Mouse (Mus musculus) left cerebral cortex, postnatal 14 days (tissue): ENCODE measurements around the gene Spta1. TPM values are rescaled to one million over a fixed set of nuclear protein-coding genes. Genes with fewer than 3 reads are reported as not detected.

Experiments used
- DNase-seq, 2 experiments: peaks; one replicate each; pipeline ENCODE4 v3.0.0; 2021 to 2022; ENCODE audit warnings: low spot score in 2 of 2, mixed read lengths in 1 of 2
- intact Hi-C: fragments of 180-260 bp; cut with DNase I; formaldehyde crosslinking; loops from one replicate; pipeline ENCODE4 v1.15.1; 2025
- long read RNA-seq, 2 experiments: library from polyadenylated mRNA; stranded (forward); transcript quantifications; one replicate each; pipeline ENCODE4 v2.0.0; 2021
- total RNA-seq, 2 experiments: library from RNA; stranded (reverse); gene quantifications; 2 replicates each; pipeline ENCODE4 v1.2.3; 2021

The Spta1 gene
- under 1 TPM; 0.19 to 0.24 TPM for total RNA-seq
- long read RNA-seq, experiment 1, result 0 reads
- long read RNA-seq, experiment 2, result 0 reads

DNA sequence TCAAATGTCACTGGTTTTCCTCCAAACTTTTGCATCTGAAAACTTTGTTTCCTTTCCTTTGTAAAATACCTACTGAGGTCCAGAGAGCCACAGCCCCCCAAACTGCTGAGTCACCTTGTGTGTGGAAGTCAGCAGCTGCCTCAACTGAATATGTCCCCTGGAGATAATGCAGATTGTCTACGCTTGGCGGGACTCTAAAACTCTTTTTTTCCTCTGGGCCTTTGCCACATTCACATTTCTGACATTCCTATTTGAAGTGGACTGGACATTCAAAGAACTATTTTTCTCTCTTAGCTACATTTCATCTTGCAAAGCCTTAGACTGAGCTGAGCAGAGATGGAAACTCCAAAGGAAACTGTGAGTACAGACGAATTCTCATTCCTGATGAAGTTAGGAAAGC lies at the start of gene Spta1:
Gene Spta1, plus strand, starts transcription at position 172 of the 400 bp plus-strand sequence.
- DNase-seq, result no peak
- intact Hi-C loops, result no loop called here

DNA sequence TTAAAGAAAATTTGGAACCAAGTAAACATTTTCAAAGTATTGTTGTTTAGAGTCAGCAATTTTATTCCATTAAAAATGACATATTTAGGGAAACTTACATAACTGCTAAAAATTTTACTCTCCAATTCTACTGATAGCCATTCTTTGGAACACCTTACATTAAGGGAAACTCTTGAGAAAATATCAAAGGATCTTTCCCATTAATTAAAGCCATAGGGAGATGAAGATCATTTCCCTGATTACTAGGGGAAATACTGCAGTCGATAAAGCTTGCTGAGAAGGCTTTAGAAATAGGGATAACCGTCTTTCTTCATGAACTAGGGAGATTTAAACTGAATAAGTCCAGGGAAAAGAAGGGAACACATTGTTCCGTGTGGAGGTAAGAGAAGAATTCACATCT lies 41.4 kb upstream of the Spta1 start, which contains the start of gene Olfr424:
Gene Olfr424, plus strand, starts transcription at position 301 of the 400 bp plus-strand sequence.
- no peak for DNase-seq
- intact Hi-C loops, result no loop called here

DNA sequence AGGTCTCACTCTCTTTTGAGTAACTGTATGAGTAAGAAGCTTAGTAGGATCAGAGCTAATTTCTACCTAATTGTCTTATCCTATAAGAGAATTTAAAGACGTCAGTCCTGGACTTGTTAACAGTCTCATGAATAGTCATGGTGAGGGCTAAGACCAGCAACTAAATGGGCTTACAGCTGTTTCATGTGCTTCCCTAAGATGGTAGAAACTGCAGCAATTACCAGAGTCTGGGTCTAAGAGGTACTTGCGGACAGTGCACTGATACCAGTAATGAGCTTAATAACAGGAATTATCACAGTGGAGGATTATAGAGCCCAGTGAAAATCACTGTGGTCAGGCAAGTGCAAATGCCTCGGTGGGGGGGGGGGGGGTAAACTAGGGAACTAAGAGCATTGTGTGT lies 40.6 kb upstream of the Spta1 start:
- intact Hi-C loops, result no loop called here

DNA sequence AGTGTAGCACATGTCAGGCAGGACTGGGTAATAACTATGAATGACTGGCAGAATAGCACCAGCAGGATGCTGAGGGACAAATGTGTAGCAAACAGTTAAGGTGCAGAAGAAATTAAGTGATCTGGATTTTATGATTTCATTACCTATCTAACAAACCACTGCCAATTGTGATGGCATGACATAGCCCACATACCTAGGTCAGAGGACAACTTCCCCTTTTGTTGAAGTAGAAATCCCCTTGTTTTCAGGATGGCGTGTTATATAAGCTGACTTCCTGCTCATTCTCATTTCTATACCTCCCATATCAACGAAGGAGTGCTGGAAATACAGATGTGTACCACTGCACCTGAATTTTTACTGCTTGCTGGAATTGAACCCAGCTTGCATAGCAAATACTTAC lies 31.2 kb upstream of the Spta1 start:
- intact Hi-C loops, result no loop called here
- no peak for DNase-seq

More for the DNA sequence above, 40.6 kb upstream of the Spta1 start:
- no peak for DNase-seq

DNA sequence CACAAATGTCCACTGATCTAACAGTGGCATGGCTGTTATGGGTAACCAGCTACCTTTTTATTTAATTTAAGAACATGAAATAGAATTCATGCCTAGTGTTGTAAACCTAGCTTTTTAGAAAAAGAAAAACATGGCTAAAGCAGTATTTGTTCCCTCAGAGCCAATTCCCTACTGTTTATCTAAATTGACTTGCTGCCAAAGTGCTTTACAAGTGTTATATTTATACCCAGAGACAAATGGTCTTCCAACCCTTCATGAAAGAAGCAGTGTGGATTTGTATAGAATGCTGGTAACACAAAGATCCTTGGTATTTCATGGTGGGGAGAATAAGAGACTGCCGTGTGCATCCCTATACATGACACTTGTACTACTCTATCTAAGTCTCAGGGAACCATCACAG lies 25.9 kb upstream of the Spta1 start:
- intact Hi-C loops, result no loop called here
- DNase-seq, result peak in 1 of 2 experiments; percentile 3

DNA sequence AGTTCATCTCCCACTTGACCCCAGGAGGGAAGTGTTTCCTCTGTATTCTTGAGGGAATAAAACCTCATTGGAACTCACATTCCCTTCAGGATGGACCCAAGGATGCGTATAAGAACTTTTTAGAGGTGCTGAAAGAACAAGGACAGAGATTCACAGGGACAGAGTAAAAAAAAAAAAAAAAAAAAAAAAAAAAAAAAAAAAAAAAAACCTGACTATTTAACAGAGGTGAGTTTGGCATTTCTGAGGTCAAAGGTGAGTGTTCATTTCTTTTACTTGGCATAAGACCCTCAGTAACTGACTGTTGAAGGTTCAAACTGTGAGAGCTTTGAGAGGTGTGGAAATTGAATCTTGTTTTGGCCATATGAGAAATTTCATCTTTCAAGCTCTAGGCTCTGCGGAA lies 23.3 kb upstream of the Spta1 start:
- intact Hi-C loops, result no loop called here
- DNase-seq, result no peak

DNA sequence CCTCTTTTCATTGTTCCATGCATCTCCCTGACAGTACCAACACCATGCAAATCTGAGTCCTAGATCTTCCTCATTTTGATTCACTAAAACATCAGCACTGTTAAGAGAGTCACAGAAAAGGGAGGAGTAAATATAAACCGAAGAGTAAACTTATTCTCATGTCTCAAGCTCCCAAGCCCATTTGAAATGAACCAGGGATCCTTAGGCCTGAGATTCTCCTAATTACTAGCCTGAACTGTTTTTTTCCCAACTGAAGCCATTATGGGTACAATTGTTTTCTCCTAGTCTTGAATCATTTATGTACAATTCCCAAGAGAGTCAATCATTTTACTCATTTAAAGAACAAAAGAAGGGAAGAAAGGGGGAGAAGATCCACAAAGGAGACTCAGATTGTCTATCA lies 17.2 kb upstream of the Spta1 start, which contains the start of gene Olfr420:
Gene Olfr420, plus strand, starts transcription at position 301 of the 400 bp plus-strand sequence.
- intact Hi-C loops, result no loop called here
- DNase-seq, result no peak

DNA sequence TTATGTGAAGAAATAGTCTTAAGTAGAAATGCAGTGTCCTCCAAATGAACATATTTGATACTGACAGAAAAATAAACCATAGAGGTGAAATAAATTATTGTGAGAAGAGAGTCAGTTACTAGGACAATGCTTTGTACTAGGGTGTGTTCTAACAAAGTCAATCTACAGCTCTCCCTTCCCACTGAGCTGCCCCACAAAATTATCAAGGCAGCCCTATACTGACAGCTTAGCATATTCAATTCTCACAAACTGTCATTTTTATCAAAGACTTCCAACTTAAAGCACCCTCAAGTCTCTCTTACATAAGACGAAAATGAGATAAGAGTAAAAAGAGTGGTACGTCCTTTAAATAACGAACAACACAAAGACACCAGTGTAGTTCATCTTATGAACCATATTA lies 15.0 kb upstream of the Spta1 start:
- intact Hi-C loops, result no loop called here
- no peak for DNase-seq

DNA sequence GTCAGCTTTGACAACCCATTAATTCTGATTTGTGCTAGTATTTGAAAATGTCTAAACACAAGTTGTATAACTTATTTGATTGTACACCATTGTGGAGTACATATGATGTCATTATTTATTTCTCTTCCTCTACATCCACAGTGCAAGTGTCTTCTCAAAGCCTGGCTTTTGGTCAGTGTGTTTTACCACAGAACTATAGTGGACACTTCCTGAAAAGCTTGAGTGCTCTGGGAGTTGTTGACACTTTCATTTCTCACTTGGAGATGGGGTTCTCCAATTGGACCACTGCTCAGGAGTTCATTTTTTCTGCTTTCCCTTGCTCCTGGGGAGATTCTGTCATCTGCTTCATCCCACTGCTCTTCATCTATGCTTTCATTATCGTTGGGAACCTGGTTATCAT lies 14.1 kb upstream of the Spta1 start:
- intact Hi-C loops, result no loop called here
- DNase-seq, result no peak

DNA sequence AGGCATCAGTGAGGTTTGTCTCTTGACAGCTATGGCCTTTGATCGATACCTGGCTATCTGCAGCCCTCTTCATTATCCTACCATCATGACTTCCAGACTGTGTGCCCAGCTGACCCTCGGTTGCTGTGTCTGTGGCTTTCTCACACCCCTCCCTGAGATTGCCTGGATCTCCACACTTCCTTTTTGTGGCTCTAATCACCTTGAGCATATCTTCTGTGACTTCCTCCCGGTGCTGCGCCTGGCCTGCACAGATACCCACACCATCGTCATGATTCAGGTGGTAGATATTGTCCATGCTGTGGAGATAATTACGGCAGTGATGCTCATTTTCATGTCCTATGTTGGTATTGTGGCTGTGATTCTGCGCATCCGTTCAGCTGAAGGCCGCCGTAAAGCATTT lies 13.5 kb upstream of the Spta1 start:
- DNase-seq, result no peak
- intact Hi-C loops, result no loop called here

DNA sequence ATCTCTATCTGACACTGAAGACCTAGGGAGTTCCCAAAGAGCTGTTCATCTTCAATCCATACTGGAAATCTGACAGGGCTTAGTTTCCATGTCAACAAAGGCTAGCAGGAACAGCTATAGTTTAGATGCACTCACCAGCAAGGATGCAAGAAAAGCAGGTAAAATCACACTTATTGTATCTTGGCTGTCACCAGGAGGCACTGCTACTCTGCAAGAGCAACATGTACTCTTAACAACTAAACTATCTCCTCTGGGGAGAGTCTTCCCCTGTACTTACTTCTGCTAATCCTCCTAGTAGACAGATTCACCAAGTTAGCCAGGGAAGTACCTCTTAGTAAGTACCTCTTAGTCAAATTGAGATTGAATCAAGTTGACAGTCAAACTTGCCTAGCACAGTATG lies 3.6 kb upstream of the Spta1 start:
- intact Hi-C loops, result no loop called here
- no peak for DNase-seq

DNA sequence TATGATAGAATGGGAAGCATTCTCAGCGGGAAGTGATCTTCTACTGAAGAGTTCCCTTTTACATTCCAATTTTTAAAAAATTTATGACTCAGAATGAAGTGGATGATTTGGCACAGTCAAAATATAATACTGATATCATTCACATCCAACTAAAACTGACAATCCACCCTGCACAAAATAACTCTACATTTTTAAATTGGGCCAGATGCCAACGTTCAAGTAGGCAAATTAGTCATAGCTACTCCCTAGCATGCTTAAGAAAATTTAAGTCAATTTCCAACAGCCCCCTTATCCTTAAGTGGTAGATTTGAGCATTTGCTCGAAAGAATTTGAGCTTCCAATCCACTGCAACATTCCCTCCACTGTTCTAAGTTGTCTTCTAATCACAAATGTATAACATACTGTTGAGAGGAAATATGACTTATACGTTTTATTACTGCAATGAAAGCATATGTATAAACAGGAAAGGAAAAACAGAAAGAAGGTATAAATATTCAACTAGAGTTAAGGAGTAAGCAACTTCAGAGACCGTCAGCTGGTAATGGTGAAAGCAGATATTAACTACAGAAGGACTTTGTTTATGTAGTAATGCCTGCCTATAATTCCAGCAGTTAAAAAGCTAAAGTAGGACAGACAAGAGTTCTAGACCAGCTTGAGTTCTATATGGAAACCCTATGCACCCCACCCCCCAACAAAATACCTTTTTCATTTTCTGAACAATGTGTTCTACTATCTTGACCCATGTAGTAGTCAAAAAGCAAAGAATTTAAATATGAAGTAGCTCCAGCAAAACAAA lies 1.7 kb upstream of the Spta1 start:
- DNase-seq, result no peak
- intact Hi-C loops, result no loop called here

DNA sequence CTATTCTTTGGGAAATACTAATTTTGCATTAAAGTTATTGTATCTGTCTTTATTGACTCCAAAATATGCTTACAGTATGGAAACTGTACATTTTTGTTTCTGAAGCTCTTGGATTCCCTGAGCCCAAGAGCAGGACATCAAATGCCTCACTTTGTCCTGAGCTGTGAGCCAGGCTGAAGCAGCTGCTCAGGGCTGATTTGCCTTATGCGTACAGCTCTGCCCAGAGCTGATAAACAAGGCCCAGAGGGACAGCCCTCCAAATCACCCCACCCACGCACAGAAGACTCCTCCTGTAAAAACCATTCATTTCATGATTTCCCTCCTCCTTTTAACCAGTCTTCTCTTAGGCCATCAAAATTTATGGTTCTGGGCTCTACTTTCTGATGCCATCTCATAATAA lies 1.0 kb upstream of the Spta1 start:
- no peak for DNase-seq
- intact Hi-C loops, result no loop called here

DNA sequence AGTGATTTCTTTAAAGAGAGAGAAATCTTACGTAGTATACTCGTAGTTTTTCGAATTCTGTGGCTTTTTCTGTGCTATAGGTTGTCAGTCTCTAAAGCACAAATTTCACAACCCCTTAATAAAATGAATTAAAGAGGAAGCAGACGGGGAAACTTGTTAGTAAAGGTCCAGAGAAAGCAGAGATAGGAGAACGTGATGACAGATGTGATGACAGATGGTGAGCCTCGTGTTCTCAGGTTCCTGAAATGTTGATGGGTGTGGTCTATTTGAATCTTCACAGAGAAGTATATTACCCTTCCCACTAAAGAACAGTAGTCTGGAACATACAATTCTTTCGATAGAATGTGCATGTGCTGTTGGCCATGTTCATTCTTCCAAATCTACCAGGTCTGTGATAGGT lies 32.1 kb downstream of the Spta1 start:
- intact Hi-C loops, result no loop called here
- no peak for DNase-seq

DNA sequence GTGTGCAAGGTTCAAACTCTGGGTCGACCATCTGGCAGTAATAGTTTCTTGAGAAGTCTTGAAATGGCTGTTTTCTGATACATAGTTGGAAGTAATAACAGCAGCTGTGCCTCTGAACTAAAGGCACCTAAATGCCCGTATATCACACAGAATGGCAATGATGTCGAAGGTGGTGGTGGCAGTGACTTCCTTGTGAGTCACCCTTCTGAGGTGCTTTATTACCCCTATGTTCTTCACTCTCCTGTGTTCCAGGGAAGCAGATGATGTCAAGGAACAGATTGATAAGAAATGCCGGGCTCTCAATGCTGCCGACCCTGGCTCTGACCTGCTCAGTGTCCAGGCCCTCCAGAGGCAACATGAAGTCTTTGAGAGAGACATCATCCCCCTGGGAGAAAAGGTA lies 39.7 kb downstream of the Spta1 start:
- no peak for DNase-seq
- intact Hi-C loops, result no loop called here

DNA sequence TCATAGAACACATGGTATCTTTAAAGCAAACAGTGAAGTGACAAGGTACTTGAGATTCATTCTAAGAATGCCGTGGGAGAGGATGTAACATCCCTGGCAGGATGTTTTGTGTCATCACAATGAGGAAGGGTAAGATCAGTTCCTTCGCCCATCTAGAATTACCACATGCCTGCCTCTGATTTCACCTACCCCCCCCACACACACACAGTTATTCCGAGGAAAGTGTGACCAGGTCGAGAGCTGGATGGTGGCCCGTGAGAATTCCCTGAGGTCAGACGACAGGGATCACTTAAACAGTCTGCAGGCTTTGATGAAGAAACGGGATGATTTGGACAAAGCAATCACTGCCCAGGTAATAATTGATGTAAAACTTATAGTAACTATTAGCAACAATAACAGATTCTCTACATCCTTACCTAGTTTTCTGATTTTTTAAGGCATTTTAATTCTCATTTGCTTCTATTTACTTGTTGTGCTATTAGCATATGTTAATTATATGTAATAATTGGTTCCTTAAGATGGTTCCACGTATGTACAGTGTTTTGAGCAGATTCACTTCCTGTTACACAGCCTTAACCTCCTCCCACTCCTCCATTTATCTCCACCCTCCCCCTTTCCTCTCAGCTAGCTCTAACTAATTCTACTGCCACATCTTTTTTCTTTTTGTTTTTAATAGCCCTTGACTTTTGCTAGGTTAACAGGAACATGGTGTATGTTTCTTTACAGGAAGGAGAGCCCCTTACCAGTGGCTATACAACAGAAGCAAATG lies 42.9 kb downstream of the Spta1 start:
- intact Hi-C loops, result no loop called here
- no peak for DNase-seq

DNA sequence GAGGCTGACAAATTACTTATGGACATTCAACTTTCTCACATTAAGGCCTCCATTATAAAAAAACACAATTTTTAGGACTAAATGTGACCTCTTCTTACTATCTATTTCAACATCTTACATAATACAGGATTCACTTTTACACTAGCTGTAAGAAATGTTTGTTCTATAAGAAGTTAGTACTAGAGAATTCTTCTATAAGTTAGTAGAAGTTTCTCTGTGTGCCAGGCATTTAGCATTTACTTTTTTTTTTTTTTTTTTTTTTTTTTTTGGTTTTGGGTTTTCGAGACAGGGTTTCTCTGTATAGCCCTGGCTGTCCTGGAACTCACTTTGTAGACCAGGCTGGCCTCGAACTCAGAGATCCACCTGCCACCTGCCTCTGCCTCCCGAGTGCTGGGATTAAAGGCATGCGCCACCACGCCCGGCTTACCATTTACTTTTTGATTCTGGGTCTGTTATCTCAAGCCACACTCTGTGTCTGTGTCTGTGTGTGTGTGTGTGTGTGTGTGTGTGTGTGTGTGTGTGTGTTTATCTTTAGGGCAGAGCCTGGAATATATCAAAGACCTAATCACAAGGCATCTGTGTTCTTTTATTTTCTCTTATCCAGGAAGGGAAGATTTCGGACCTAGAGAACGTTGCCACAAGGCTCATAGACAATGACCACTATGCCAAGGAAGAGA lies 44.1 kb downstream of the Spta1 start:
- no peak for DNase-seq
- intact Hi-C loops, result no loop called here

DNA sequence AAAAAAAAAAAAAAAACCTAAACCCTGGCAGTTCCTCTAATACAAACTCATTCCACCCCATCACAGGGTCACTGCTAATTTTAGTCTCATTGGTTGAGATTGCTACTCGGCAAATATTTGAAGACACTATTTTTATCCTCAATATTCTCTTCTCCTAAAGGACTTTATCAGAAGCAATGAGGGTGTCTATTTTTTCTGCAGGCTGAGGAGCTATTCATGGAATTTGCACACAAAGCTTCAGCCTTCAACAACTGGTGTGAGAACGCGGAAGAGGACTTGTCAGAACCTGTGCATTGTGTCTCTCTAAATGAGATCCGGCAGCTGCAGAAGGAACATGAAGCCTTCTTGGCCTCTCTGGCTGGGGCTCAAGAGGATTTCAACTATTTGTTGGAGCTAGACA lies 67.3 kb downstream of the Spta1 start:
- no peak for DNase-seq
- intact Hi-C loops, result no loop called here

DNA sequence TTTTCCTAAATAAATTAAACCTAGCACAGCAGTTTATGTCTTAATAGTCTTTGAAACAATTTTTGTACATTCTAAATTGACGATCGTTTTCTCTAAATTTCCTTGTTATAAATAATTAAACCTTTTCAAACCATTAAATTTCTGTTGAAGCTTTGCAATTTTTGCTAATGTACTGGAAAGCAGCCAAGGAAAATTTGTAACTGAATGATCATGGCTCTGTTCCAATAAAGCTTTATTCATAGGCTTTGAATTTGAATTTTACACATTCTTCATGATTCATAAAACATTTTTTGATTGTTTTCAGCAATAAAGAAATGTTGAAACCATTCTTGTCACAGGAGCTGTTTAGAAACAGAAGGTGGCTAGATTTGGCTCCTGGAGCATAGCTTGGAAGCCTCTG lies 72.0 kb downstream of the Spta1 start:
- no peak for DNase-seq
- intact Hi-C loops, result no loop called here

DNA sequence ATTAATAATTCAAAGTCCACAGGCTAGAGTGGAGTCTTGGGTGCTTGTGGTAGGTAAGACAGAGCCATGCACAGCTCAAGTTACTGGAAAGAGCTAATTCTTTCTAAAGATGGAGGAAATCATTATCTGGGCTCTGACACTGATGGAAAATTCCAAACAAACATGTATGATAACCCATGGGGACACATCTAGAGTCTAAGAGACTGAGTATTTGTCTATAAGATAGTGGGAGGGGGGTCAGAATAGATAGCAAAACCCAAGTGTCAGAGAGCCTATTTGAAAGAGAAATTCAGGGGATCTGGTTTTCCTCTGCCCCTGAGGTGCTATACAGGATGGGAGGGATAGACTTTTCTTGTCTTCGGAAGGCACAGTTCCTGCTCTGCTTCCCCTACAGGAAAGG lies 73.5 kb downstream of the Spta1 start:
- DNase-seq, result no peak
- intact Hi-C loops, result no loop called here
